Mouse (Mus musculus) neural tube, embryonic 10.5 days (tissue): Measurements from ENCODE around the gene Agl.
A peak's percentile ranks its signal among the peaks of the same experiment; 100 is the strongest.
"Not testable (repeated sequence)": the region's sequence is repeated elsewhere in the genome, so short reads cannot be mapped to it uniquely, and the experiment has no call there.

Experiments
- DNase-seq: peaks from one replicate; pipeline ENCODE4 v3.0.0-alpha.2; 2017; ENCODE audit warnings: low spot score; ENCODE audit errors: extremely low spot score

Agl gene

DNA sequence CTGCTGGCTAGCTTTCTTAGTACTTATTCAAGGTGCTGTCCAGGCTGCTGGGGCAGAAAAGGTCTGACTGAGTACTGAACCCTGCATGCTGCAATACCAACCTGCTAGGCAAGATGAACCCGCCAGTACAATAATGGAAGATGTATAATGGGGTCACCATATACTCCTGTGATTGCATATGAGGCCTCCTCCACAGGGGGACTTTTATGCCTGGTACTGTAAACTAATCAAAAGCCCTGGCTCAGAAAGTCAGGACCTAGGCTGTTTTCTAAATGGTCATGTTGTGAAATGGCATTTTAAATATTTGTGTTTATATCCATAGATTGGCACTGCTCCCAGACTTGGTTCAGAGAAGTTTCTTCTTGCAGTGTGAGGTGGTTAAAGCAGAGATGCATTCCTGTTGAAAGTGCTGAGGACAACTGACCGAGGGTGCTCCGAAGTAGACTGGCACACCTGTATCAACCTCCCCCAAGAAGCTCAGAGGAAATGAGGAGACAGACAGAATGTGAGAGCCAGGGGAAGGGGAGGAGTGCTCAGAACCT, 8.8 kb upstream of the Agl start:
- DNase-seq, result no peak

DNA sequence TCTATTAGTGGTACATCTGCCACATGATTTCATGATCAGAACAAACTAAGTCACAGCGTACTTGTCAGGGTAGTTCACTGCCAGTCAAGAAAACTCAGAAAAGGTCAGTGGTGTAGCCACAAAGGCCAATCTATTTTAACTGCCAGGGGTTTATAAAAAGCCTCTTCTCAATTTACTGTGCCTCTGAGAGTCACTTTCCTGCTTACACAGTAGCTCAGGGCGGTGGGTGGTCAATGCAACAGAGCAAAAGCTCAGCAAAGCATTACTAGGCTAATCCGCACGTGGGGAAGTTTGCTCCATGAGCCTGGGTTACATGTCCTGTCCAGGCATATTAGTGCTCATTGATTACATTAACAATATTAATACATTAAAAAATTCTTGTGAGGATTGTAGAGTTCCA, 8.0 kb upstream of the Agl start:
- DNase-seq, result no peak

DNA sequence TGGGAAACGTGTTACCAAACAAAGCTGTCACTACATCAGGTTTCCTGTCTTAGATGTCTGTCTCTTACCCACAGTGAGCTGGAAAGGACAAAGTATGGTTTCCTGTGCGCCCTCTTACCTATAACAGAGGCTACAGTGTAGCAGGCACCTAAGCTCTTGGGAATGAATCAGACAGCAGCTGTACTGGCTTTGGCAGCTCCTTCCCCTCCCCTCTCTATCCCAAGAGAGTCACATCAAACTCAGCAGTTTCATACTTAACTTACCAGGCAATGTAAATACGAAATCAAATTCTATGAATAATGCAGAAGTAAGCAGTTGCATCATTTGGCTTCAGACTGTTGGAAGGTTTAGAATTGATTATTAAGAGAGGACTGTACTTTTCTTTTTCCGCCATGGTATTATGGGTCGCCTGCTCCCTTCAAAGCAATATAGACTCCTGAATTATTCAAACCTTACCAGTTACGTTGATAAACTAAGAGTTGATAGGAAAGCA, 7.4 kb upstream of the Agl start:
- DNase-seq, result no peak

DNA sequence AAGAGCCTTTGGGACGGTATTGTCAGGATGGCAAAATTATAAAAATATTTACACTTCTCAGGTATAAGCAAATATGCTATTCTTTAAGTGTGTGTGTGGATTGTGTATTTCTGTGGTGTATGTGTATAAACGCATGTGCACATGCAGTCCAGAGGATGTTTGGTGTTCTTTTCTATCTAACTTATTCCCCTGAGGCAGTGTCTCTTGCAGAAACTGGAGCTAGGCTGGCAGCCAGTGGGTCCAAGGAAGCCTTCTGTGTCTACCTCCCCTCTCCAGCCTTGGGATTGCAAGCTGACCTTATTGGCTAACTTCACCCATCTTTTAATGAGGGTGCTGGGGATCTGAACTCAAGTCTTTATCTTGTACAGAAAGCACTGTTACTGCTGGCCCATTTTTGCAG, 5.0 kb upstream of the Agl start:
- no peak for DNase-seq

DNA sequence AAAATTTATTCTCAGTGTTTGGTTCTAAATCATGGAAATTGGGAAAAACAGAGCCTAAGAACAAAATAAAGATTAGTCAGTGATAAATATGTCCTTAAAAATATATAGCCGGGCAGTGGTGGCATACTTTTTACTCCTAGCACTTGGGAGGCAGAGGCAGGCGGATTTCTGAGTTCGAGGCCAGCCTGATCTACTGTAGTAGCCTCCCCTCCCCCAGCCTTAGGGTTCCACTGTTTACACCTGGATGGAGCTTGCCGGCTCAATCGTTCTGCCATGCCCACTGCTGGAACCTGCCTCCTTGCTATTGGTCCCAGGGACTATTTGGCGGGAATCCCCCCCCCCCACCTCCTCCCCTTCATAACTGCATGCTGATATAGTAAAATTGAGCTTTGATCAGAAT, 2.4 kb upstream of the Agl start:
- DNase-seq, result not testable (repeated sequence)

DNA sequence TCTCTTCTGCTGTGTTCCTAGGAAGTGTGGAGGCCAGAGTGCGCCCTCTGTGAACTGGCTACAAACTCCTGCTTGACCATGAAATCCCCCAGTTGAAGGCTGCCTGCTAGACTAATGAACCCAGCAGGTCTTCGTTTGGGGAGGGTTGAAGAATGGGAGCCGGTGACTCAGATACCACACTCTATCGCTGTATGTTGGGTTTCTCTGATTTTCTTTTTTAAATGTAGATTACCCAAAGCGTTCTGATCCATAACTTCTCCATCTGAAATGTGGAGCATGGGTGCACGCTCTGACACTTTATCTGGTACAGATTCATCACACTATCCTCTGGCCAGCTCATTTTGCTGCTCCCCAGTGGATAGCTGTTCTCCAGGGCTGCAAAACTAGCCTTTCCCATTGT, 1.3 kb upstream of the Agl start:
- DNase-seq, result no peak

DNA sequence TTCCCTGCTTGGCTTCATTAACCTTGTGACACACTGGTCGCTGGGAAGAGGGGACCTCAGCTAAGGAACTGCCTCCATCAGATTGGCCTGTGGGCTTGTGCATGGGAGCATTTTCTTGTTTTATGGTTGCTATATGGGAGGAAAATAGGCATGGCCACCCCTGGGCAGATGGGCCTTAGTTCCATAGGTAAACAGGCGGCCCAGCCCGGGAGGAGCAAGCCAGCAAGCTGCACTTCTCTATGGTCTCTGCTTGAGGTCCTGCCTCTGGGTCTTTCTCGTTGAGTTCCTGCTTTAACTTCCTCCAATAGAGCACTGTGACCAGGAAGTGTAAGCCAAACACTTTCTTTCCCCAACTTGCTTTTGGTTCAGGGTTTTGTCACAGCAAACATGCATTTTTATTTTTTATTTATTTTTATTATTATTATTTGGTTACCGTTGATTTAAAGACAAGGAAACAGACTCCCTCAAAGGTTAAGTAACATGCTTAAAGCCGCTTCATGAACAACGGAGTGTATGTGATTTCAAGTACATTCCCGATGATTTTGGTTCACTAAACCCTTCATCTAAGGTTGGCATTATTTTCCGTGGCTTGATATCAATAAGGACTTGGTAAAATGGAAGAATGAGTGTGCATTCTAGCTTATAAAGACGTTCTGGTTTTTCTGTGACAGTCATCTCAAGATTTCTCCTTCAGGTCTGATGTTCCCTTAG, 696 bp upstream of the Agl start:
- DNase-seq, result no peak

DNA sequence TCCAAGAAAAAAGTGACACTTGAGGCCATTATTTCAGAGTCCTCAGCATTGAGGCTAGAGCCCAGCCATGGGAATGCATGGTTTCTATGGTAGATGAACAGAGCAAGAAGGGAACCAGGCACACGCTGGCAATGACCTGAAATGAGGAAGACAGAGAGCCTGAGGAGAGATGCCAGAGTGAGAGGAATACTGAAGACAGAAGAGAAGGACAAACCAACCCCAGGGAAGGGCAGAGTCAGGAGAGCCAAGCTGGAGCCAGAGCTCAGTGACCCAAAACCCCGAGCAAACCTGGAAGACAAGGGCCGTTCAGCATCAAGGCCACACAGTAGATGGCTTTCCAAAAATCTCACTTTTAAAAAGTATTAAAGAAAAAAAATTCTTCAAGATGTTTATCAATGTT, 2.1 kb downstream of the Agl start:
- no peak for DNase-seq

DNA sequence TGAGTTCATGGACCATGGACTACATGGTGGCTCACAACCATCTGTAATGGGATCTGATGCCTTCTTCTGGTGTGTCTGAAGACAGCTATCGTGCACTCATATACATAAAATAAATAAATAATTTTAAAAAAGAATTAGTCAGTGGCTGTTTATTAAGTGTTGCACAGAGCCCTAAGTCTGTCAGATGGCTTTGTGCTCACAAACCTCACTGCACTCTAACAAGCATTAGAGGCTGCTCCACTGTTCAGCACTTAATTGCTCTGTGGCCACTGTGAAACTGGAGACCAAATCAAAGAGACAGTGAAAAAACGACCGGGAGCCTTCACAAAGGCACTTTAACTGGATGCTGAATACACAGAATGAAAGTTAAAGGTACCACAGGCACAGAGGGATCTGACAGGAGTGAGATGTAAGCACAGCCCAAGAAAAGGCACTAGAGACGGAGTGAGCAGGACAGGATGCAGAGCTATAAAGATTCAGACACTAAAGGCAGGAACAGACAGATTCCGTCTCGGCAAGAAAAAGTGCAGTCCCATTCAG, 3.1 kb downstream of the Agl start:
- DNase-seq, result no peak

DNA sequence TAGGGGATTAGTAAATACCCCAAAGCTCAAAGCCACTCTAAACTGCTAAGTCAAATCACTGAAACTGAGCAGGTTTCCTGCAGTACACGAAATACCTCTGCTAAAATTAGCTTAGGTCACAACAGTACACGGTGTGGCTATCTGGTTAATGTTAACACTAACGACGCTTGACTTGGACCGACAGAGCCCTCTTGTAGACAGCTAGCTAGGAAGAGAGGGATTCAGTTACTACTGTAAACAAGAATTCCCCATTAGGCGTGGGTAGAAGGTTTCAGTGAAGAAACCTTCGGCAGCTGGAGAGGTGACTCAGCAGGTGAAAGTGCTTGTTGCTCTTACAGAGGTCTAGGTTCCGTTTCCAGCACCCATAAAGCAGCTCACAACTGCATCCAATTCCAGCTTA, 6.2 kb downstream of the Agl start:
- DNase-seq, result no peak

DNA sequence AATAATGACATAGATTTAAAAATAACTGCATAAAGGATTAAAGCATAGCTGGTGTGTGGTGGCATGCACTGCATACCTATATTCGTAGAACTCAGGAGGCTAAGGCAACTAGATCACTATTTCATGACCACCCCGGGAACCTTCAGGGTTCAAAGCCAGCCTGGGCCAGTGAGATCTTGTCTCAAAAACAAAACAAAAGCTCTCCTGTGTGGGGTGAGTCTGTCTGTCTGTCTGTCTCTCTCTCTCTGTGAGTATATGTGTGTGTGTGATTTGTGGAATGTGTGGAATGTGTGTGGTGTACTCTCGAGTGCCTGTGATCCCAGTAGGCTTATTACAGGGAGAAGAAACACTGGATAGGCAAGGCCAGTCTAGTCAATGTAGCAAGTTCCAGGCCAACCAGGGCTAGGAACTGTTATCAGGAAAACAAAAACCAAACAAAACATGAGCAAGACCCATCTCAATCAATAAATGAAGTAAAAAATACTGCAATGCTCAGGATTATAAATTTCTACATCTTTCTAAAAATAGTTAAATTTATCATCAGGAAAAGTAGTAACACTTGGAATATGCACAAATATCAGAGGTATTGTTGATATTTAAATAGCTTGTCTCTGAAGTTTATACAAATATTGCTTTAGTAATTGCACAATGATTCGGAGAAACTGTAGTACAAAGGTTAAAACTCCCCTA, 9.0 kb downstream of the Agl start:
- no peak for DNase-seq

DNA sequence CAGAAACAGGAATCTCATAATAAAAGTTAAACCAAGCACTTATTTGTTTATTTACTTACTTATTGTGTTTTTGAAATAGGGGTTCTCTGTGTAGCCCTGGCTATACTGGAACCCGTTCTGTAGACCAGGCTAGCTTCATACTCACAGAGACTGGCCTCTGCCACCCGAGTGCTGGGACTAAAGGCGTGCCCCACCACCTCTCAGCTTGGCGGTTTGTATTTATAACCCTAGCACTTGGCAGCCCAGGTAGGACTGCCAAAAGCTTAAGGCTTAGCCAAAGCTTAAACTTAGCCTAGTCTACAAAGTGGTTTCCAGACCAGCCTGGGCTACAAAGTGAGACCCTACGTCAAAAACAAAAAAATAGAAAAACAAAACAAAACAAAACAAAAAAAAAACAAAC, 19.1 kb downstream of the Agl start:
- DNase-seq, result no peak

DNA sequence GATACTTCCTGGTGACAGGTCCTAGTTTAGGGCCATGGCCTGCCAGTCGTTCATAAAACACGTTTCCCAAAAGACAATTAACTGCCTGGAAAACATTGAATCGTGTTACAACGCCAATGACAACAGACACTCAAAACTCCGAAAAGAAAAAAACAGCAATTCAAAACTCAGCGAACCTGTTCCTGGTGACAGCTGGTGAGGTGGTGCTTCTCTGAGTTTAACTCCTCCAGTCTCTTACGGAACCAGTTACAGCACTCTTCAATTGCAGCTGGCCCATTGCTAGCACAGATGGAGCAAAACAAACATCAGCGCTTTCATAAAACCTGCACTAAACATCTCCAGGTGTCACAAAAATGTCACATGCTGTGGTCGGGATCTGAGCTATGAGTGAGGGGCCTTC, 21.4 kb downstream of the Agl start:
- DNase-seq, result no peak

DNA sequence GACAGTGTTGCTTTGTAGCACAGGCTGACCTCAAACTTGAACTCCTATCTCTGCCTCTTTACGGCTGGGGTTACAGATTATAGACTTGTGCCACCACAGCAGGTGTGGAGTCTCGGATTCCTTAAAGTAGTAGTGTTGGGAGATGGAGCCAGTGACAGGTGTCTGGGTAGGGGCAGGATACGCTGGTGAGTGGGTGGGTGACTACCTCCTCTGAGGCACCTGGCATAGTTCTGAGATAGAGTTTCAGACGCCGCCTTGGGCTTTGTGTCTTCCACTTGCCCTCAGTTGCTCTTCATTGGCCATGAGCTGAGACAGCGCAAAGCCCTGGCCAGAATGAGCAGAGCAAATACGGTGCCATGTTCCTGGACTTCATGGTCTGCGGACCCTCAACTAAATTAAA, 22.1 kb downstream of the Agl start:
- DNase-seq, result no peak

DNA sequence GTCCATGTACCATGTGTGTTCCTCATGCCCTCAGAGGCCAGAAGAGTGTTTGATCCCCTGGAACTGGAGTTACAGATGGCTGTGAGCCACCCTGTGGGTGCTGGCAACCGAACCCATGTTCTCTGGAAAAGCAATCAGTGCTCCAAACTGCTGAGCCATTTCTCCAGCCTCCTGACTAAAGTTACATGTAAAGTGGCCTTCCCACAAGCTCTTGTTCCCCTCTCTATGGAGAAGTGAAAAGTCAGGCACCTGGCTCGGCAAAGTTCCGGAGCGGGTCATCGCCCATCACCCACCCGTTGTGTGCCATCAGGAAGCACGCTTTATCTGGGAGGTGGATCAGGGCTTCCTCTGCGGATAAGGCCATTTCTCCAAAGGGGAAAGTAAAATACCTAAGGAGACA, 23.2 kb downstream of the Agl start:
- DNase-seq, result no peak

DNA sequence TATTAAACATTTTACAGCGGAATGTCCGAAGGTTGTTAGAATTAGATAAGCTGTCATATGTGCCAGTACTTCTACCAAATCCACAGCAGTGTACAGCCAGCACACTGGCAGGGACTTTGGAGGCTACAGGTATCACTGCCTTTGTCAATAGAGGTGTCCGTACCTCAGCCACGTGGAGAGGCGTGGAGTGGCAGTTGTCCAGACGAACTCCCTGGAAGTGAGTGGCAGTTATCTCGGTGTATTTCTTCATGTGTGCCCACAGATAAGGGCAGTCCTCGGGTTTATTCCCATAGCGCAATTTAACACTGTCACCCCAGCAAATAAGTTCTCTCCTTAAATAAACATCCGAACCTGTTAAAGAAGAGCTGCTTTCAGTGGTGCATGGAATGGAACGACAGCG, 23.7 kb downstream of the Agl start:
- no peak for DNase-seq

DNA sequence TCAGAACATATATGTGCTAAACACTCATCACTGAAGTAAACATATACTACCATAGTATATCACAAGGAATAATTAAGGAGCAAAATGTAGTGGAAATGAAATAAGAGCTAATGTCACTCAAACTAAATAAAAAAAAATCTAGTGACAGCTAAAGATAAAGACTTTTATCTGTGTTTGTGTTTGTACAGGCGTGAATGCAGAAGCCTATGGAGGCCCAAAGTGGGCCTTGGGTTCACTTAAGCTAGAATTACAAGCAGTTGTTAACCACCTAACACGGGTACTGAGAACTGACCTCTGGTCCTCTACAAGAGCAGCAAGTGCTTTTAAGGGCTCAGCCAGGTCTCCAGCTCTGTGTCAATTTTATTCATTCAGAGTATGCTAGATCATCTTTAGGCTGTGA, 31.0 kb downstream of the Agl start:
- no peak for DNase-seq

DNA sequence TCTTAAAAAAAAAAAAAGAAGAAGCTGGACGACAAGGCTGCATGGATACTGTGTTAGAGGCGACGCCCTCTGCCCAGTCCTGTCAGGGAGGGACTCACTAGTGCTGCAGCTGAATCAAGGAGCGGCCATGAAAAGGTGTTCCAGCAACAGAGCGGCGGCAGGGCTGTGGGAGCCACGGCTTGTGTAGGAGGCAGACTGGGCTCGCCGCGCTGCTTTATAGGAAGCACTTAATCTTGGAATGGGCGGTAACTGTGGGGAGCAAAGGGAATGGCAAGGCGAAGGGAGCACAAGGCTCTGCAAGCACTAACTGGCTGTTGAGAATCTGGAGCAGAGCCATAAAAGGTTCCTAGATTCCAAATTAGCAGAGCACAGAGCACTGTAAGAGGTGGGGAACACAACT, 34.1 kb downstream of the Agl start:
- no peak for DNase-seq

DNA sequence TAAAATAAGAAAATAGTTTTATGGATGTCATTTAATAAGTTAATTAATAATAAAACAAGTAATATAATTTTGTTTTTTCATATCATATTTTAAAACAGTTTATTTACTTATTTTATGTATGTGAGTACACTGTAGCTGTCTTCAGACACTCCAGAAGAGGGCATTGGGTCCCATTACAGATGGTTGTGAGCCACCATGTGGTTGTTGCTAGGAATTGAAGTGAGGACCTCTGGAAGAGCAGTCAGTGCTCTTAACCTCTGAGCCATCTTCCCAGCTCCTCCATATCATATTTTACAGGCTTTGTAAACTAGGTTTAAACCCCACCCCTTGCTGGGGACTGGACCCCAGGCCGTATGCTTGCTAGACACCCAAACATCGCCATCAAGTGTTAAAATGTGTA, 36.4 kb downstream of the Agl start:
- DNase-seq, result no peak

DNA sequence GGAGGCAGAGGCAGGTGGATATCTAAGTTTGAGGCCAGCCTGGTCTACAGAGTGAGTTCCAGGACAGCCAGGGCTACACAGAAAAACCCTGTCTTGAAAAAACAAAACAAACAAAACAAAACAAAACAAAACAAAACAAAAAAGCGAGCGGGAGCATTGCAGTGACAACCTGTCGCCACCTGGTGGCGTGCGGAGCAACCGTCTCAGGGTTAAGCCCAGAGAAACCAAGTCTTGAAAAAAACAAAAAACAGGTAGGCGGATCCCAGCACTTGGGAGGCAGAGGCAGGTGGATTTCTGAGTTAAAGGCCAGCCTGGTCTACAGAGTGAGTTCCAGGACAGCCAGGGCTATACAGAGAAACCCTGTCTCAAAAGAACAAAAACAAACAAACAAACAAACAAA, 41.0 kb downstream of the Agl start:
- DNase-seq, result not testable (repeated sequence)

DNA sequence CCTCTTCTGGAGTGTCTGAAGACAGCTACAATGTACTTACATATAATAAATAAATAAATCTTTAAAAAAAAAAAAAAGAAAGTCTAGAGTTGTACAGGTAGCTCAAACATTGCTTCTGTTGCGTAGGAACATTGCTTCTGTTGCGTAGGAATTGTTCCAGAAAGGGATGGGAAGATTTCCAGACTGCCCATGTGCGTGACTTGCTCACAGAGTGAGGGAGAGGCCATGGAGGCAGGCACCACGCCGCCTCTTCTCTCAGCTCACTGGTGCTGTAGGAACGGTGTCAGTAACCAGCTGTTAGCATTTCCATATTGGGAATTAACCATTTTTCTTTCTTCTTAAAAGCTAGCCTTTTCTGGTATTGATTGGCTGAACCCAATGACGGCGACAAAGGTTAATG, 55.1 kb downstream of the Agl start:
- no peak for DNase-seq

DNA sequence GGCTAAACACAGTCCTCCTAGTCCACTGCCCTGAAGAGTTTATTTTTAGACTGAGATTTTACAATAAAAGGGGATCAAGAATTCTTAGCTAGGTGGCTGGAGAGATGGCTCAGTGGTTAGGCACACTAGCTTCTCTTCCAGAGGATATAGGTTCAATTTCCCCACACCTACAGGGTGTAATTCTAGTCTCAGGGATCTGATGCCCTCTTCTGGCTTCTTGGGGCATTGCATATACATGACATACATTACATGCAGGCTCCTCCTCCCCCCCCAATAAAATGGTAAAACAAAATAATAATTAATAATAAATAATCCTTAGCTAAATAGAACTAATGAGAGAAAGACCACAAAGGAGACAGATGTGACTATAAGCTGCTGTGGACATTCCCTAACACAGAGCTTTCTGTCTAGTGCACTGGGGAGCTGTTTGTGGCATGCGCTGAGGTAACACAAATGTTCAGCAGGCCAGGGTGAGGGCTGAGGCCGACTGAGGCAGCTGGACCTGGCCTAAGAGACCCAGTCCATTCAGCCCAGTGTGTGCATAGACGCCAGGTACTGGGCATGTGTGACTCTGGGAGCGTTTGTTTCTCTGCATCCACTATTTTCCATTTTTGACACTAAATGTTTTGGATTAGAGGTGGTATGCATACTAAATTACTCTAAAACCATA, 56.6 kb downstream of the Agl start:
- DNase-seq, result peak; percentile 23
